Mouse (Mus musculus) gastrocnemius, postnatal 10 days (tissue): ENCODE data around the gene Pold2. TPM values are rescaled to one million over a fixed set of nuclear protein-coding genes. Genes with fewer than 3 reads are reported as not detected.
"Not testable (repeated sequence)": the region's sequence is repeated elsewhere in the genome, so short reads cannot be mapped to it uniquely, and the experiment has no call there.

Experiments
- DNase-seq: peaks from one replicate; pipeline ENCODE4 v3.0.0; 2021; ENCODE audit warnings: mixed read lengths
- total RNA-seq, 2 experiments: library from RNA; stranded (reverse); gene quantifications; 2 replicates each; pipeline ENCODE4 v1.2.3; 2021

The Pold2 gene
- total RNA-seq, 2 experiments from 2014 or later: 36.7 to 45.4 TPM

DNA sequence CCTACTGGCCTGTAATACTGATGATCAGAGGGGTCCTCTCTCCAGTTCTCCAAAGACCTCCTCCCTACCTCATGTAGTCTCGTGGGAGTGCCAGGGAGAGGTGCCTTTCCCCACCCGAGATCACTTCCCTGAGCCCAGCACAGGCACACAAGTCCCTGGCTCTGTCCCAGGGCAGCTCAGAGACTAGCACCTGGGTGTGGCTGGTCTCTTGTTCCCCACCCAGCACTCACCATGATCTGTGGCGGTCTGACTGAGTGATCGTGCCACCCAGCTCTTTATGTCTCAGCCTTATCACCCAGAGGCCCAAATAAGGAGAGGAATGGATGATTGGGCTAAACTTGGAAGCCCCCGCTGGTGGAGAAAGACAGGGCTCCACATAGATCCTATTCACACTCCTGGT, 20.4 kb upstream of the Pold2 start, which contains the start of gene Myl7:
Gene Myl7, minus strand, starts transcription at position 252 of the 400 bp plus-strand sequence.
- DNase-seq: no peak

- DNase-seq: no peak
Measured at GRCm38 (mm10) chr11:5897839-5898238, 19.7 kb upstream of the Pold2 start.

DNA sequence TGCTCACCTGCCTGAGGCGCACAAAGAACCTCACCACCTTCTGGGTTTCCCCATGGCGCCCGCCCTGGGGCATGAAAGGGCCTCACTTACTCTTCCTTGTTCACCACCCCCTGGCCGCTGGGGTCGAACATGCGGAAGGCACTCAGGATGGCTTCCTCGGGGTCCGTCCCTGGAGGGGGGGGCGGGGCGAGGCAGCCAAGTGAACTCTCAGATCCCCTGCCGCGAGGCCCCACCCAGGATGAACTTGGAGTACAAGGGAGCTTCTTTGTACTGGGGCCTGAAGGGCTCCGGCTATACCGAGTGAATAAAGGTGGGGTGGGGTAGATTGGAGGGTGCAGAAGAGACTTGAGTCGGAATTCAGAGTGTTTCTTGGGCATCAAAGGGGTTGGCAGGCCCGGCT, 19.1 kb upstream of the Pold2 start:
- DNase-seq: no peak

DNA sequence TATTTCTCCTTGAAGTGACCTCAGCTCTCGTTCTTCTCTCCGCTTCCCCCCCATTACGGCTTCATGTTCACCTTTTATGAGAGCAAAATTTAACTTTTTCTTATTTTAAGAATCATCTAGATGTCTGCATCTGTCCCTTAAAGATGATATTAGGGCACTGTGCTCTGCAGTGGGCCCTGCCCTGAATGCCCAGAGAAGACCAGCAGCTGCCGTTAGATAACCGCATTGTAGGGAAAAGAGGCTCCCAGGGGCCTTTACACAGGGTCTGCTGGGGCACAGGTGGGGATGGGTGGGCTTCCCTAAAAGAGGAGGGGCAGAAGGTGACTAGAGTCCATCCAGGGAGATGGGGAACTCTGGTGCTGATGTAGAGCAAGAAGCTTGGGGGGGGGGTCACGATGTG, 15.7 kb upstream of the Pold2 start:
- DNase-seq: no peak

DNA sequence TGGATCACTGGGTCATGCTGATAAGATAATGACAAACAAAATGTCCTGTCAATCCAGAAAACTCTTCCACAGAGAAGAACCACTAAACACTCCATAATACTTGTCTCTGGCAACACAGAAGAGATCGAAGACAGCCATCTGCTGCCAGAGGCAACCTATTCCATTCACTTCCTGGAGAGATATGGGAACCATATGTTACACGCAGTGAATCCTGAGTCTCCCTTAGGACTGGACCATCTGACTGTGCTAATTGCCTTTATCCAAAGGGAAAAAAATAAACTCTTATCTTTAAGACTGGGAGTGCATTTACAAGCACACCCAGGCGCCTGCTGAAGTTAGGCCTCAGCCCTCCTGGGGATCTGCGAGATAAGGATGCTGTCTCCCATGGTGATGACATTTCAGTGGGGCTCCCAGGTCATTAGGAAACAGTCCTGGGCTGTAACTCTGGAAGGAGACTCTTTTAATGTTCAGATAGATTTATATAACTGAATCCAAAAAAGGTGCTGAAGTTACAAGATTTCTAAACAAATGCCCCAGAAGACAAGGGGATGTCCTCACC, 14.8 kb upstream of the Pold2 start:
- no peak for DNase-seq

GRCm38 (mm10) chr11:5892151-5892591, 14.1 kb upstream of the Pold2 start:
- DNase-seq: no peak

GRCm38 (mm10) chr11:5888563-5888962, 10.5 kb upstream of the Pold2 start:
- DNase-seq: not testable (repeated sequence)

DNA sequence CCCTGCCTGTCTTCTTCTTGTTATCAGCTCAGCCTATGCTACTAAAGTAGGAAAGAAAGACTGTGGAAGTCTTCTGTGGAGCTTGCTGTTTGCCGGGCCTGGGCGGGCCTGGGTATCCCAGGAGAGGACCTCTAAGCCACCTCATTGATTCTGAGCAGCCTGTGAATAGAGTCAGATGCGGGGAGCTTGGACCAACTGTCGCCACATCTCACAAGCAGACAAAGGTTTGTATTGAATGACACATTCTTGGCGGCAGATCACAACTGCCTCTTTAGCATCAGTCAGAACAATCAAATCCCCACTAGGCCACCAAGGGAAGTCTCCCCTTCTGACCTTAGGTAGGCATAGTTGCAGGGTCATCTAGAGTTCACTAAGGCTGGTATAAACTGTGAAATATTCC, 9.2 kb upstream of the Pold2 start:
- no peak for DNase-seq

DNA sequence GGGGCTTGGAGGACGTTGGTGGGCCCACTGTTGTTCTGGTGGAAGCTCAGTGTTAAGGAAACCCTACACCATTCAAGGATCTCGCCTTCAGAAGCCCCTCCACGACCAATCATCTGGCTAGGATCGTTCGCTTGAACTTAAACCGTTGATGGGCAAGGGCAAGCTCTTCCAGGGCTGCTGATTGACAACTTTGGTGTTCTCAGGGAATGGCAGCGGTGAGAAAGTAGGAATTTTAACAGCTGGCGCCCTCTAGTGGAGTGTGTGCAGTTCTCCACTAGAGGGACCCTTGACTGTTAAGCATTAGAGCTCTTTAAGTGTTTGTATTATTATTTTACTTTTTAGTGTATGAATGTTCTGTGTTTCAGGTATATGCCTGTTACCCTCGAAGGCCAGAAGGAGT, 8.1 kb upstream of the Pold2 start:
- DNase-seq: peak; percentile 66

DNA sequence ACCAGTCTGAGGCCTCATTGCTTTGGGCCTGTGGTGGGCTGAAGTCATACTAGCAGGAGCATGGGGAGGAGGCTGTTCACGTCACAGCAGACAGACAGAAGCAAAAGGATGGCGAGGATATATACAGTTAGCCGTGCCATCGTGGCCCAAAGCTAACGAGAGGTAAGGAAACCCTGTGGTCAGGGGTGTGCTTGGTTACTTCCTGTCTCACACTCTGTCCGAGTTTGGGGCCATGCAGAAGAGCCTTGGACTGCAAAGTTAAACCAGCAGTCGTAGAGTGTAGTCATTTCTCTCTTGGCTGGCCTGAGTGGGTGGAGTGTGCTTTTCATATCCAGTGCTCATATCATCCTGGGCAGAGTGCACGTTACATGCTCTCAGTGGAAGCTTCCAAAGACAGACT, 4.4 kb upstream of the Pold2 start:
- DNase-seq: no peak

GRCm38 (mm10) chr11:5879905-5880304, 1.8 kb upstream of the Pold2 start:
- peak; percentile 66 for DNase-seq

DNA sequence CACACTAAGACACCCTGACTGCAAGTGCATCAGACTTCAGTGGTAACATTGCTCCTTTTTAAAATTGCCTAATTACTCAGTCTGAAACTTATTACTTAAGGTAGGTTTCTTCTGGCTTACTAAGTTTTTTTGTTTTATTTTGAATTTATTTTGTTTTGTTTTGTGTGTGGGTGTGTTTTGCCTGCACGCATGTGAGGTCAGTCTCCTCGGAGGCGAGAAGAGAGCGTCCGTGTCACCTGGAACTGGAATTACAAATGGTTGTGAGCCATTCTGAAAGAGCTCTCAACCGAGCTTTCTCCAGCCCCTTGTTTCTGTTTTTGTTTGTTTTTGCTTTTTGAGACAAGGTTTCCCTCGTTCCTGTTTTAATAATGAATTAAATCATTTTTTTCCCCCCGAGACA, 569 bp upstream of the Pold2 start:
- DNase-seq: no peak

GRCm38 (mm10) chr11:5877421-5877820, 671 bp downstream of the Pold2 start:
- no peak for DNase-seq

GRCm38 (mm10) chr11:5873192-5873591, 4.9 kb downstream of the Pold2 start:
- DNase-seq: no peak

DNA sequence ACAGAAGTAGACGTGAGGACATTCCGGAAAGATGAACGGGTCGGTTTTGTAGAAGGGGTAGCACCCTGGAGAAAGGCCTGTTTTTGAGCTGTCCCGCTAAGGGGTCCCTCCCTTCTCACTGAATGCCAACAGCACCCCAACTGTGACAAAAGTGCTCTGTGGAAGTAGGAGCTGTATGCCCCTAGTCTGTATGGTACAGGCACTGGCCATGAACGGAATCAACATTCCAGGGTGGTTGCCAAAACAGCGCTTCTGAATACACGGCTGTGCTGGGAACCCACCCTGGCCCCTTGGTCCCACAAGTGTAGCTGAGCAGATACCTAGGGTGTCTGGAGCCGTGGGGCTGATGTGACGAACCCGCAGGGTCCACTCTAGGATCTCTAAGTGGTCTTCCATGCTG, 5.4 kb downstream of the Pold2 start:
- DNase-seq: no peak

- peak; percentile 42 for DNase-seq
Measured at GRCm38 (mm10) chr11:5870069-5870468, 8.0 kb downstream of the Pold2 start.

DNA sequence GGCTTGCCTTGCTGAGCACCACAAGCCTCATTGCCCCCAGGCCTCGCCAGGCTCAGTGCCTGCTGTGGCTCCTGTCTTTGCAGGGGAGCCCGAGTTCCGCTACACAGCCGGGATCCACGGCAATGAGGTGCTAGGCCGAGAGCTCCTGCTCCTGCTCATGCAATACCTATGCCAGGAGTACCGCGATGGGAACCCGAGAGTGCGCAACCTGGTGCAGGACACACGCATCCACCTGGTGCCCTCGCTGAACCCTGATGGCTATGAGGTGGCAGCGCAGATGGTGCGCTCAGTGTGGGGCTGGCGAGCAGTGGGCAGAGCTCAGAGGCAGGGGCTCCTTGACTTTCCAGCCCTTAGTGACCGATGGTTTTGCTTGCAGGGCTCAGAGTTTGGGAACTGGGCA, 8.8 kb downstream of the Pold2 start:
- DNase-seq: no peak

GRCm38 (mm10) chr11:5868324-5868723, 9.8 kb downstream of the Pold2 start:
- no peak for DNase-seq

DNA sequence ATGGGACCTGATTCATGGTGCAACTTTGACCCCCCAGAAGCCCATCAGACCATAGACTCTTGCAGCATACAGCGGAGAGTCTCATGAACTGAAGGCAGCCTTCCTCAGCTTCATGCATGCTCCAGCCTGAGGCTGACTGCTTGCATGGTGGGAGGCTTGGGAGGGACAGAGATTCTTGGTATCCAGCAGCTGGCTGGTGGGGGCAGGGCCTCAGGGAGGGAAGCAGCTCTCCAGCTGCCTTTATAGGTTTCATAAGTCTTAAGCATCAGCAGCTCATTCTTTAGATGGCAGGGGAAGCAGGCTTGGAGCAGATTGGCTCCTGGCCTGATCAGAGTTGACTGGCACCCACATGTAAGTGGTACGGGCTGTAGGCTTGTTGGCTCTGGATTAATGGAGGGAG, 10.9 kb downstream of the Pold2 start:
- no peak for DNase-seq

- DNase-seq: no peak
Measured at GRCm38 (mm10) chr11:5862394-5863105, 15.5 kb downstream of the Pold2 start.

DNA sequence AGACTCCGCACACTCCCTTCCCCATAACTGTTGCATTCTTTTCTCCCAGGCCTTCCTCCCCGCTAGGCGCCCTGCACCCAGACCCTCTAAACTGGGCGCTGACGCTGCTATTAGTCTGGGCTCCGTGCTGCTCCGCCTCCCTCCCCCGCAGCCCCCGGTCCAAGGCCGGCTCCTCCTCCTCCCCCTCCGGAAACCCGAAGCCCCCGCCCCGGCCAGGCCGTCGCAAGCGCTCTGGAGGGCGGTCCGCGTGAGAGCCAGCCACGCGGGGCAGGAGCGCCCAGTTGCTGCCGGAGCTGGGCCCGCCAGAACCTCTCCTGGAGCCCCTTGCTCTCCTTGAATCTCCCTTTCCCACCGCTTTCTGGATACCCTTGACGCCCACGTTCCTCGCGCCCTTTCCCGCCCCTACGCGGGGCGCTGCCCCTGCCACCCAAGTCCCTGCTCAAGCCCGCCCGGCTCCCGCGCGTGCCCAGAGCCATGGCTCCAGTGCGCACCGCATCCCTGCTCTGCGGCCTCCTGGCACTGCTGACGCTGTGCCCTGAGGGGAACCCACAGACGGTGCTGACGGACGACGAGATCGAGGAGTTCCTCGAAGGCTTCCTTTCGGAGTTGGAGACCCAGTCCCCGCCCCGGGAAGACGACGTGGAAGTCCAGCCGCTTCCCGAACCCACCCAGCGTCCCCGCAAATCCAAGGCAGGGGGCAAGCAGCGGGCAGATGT, 16.3 kb downstream of the Pold2 start, which contains the start of gene Aebp1:
Gene Aebp1, plus strand, starts transcription at position 270 of the 716 bp plus-strand sequence.
- DNase-seq: peak; percentile 74

- no peak for DNase-seq
Measured at GRCm38 (mm10) chr11:5860639-5861038, 17.5 kb downstream of the Pold2 start.

- DNase-seq: no peak
Measured at GRCm38 (mm10) chr11:5859883-5860550, 18.1 kb downstream of the Pold2 start.
